Mouse (Mus musculus) heart, postnatal 14 days (tissue): ENCODE data around the gene Itgb7. TPM values are rescaled to one million over a fixed set of nuclear protein-coding genes. Genes with fewer than 3 reads are reported as not detected.

Source experiments
- DNase-seq, 2 experiments: peaks; one replicate each; pipeline ENCODE4 v3.0.0; 2021 to 2022
- intact Hi-C: fragments of 180-260 bp; cut with DNase I; formaldehyde crosslinking; loops from one replicate; pipeline ENCODE4 v1.15.1; 2025
- total RNA-seq, 2 experiments: library from RNA; stranded (reverse); gene quantifications; 2 replicates each; pipeline ENCODE4 v1.2.3; 2021

The Itgb7 gene
- total RNA-seq, 2 experiments from 2014 or later: 1.5 to 1.8 TPM

- no peak for DNase-seq
- intact Hi-C loops: loop anchor here (2.0 kb wide), 1 partner anchor 29 kb away; the partner anchor contains the start of gene Mfsd5
Observed at GRCm38 (mm10) chr15:102249967-102250366, 18.2 kb upstream of the Itgb7 start.

GRCm38 (mm10) chr15:102249251-102249691, 17.5 kb upstream of the Itgb7 start:
- intact Hi-C loops: loop anchor here (2.0 kb wide), 1 partner anchor 30 kb away; the partner anchor contains the start of gene Mfsd5
- DNase-seq: peak in 1 of 2 experiments; percentile 61

- intact Hi-C loops: loop anchor here (2.0 kb wide), 1 partner anchor 30 kb away; the partner anchor contains the start of gene Mfsd5
- no peak for DNase-seq
Observed at GRCm38 (mm10) chr15:102248812-102249191, 17.1 kb upstream of the Itgb7 start.

GRCm38 (mm10) chr15:102248131-102248811, 16.5 kb upstream of the Itgb7 start:
- intact Hi-C loops: loop anchor here (2.0 kb wide), 1 partner anchor 31 kb away; the partner anchor contains the start of gene Mfsd5
- no peak for DNase-seq

GRCm38 (mm10) chr15:102247252-102248130, 15.7 kb upstream of the Itgb7 start:
- peak; percentile 79 to 87 for DNase-seq

GRCm38 (mm10) chr15:102246866-102247251, 15.1 kb upstream of the Itgb7 start:
- DNase-seq: peak; percentile 96 to 97
- intact Hi-C loops: no loop called here

More at GRCm38 (mm10) chr15:102247252-102248130, 15.7 kb upstream of the Itgb7 start:
- intact Hi-C loops: loop anchor here (2.0 kb wide), 1 partner anchor 31 kb away; the partner anchor contains the start of gene Mfsd5

GRCm38 (mm10) chr15:102245891-102246741, 14.4 kb upstream of the Itgb7 start:
- peak; percentile 77 to 78 for DNase-seq
- intact Hi-C loops: no loop called here

GRCm38 (mm10) chr15:102245461-102245881, 13.7 kb upstream of the Itgb7 start:
- DNase-seq: no peak
- intact Hi-C loops: no loop called here

- DNase-seq: no peak
- intact Hi-C loops: no loop called here
Observed at GRCm38 (mm10) chr15:102244306-102245191, 12.8 kb upstream of the Itgb7 start.

GRCm38 (mm10) chr15:102243229-102244190, 11.8 kb upstream of the Itgb7 start:
- intact Hi-C loops: no loop called here

GRCm38 (mm10) chr15:102242404-102243228, 10.9 kb upstream of the Itgb7 start:
- intact Hi-C loops: no loop called here
- DNase-seq: no peak

More at GRCm38 (mm10) chr15:102243229-102244190, 11.8 kb upstream of the Itgb7 start:
- peak; percentile 52 to 63 for DNase-seq

- intact Hi-C loops: loop anchor here (2.0 kb wide), 1 partner anchor 38 kb away; the partner anchor contains the start of gene Mfsd5
- DNase-seq: peak; percentile 53 to 57
Observed at GRCm38 (mm10) chr15:102240607-102241006, 8.9 kb upstream of the Itgb7 start.

- intact Hi-C loops: loop anchor here (1.0 to 2.0 kb wide), 2 partner anchors 39 to 76 kb away; partner anchors contain the start of gene Mfsd5
- DNase-seq: no peak
Observed at GRCm38 (mm10) chr15:102239851-102240250, 8.1 kb upstream of the Itgb7 start.

- DNase-seq: peak; percentile 87 to 88
- intact Hi-C loops: loop anchor here (1.0 kb wide), 1 partner anchor 77 kb away; no protein-coding TSS in a partner anchor
Observed at GRCm38 (mm10) chr15:102239260-102239590, 7.5 kb upstream of the Itgb7 start.

GRCm38 (mm10) chr15:102238543-102239259, 7.0 kb upstream of the Itgb7 start:
- intact Hi-C loops: loop anchor here (1.0 kb wide), 1 partner anchor 78 kb away; no protein-coding TSS in a partner anchor

GRCm38 (mm10) chr15:102235371-102236027, 3.8 kb upstream of the Itgb7 start:
- intact Hi-C loops: no loop called here
- DNase-seq: no peak

More at GRCm38 (mm10) chr15:102238543-102239259, 7.0 kb upstream of the Itgb7 start:
- no peak for DNase-seq
